Mouse (Mus musculus) C2C12 (cell line): ENCODE results near the gene Setx.

Experiments
- CTCF ChIP-seq: IDR thresholded peaks from one replicate; pipeline ENCODE4 v1.5.1; 2011; ENCODE audit not compliant: control insufficient read depth, insufficient read depth, insufficient read length
- FOSL1 ChIP-seq: IDR thresholded peaks from one replicate; pipeline ENCODE4 v1.8.0; 2011; ENCODE audit warnings: mild to moderate bottlenecking, low read length; ENCODE audit not compliant: poor library complexity, insufficient read depth, severe bottlenecking
- MAX ChIP-seq: IDR thresholded peaks from one replicate; pipeline ENCODE4 v1.6.1; 2011; ENCODE audit warnings: mild to moderate bottlenecking, control low read depth
- MYOD1 ChIP-seq: IDR thresholded peaks from one replicate; pipeline ENCODE4 v1.6.1; 2011; ENCODE audit warnings: low read depth; ENCODE audit not compliant: control insufficient read depth, insufficient read length
- MYOG ChIP-seq: IDR thresholded peaks from one replicate; pipeline ENCODE4 v1.6.1; 2011; ENCODE audit not compliant: control insufficient read depth, insufficient read length; ENCODE audit errors: extremely low read depth
- USF1 ChIP-seq: IDR thresholded peaks from one replicate; pipeline ENCODE4 v1.6.1; 2011; ENCODE audit warnings: low read depth, mild to moderate bottlenecking, control low read depth, moderate library complexity

DNA sequence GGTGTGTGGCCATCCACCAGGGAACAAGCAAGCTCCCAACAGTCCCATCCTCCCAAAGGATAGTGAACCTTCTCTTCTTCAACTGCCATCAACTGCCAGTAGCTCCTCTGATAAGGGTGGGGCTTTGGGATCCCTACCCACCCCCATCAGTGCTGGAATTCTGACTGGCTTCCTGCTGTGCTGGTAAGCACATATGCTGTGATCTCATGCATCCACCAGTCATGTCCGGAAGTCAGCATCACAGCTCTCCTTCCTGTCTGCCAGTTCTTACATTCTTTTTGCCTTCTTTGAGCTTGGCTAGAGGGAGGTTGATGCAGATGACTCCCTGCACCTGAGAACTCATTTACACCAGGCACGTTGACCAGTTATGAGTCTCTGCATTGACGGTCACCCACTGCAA, 1.5 kb upstream of the Setx start:
- TF ChIP-seq CTCF (no peak), MYOG (no peak), FOSL1 (no peak), MAX (no peak), USF1 (no peak), MYOD1 (no peak)
